18 mouse cellular contexts compared by ENCODE assay signal in genomic region chr15:25093758-25094157, GRCm38 (mm10).
A peak's percentile ranks its signal among the peaks of the same experiment; 100 is the strongest.
DNase-seq lines count a peak whose midpoint lies in the region; ATAC-seq lines count a peak whose summit lies in the region.
"Had no signal": no experiment of that assay in that cellular context is flagged by ENCODE, and none has a peak within 500 bp of the region (broad histone marks: within the 10 kb centered on the region; RNA-seq: fewer than 3 reads in every experiment).

No protein-coding gene starts in this region.

- intact Hi-C loops in left cerebral cortex, postnatal 4 days (cut with DNase I), result no loop called here

- 44% methylated on average over 6 of the region's 6 CpGs for WGBS in hindbrain, embryonic 11.5 days
- WGBS in hindbrain, embryonic 16.5 days, result 20% methylated on average over 6 of the region's 6 CpGs
- 17% methylated on average over 6 of the region's 6 CpGs for WGBS in embryonic facial prominence, embryonic 11.5 days
- 15% methylated on average over 6 of the region's 6 CpGs for WGBS in neural tube, embryonic 15.5 days

- H3K27ac ChIP-seq in hindbrain, embryonic 11.5 days (ENCODE audit: low read depth, low read length), result no peak overlapping the region
- no peak overlapping the region for H3K27ac ChIP-seq in hindbrain, embryonic 16.5 days (ENCODE audit: low read depth, low read length)
- H3K27ac ChIP-seq in embryonic facial prominence, embryonic 11.5 days (replicated peaks; ENCODE audit: low read depth, low read length), result no peak overlapping the region
- H3K27ac ChIP-seq in neural tube, embryonic 15.5 days (replicated peaks), result no peak overlapping the region
- H3K27ac ChIP-seq: embryonic facial prominence, embryonic 13.5 days; limb, embryonic 15.5 days had no signal

- no peaks in the 10 kb centered on the region for H3K27me3 ChIP-seq in hindbrain, embryonic 11.5 days (ENCODE audit: control insufficient read depth, insufficient read depth, low read length)
- no peaks in the 10 kb centered on the region for H3K27me3 ChIP-seq in hindbrain, embryonic 16.5 days (replicated peaks; ENCODE audit: control insufficient read depth, insufficient read depth, low read length)
- no peaks in the 10 kb centered on the region for H3K27me3 ChIP-seq in embryonic facial prominence, embryonic 11.5 days (ENCODE audit: control insufficient read depth, insufficient read depth, low read length)
- no peaks in the 10 kb centered on the region for H3K27me3 ChIP-seq in neural tube, embryonic 15.5 days (replicated peaks)
- H3K27me3 ChIP-seq: embryonic facial prominence, embryonic 13.5 days; limb, embryonic 15.5 days had no signal

- no peaks in the 10 kb centered on the region for H3K36me3 ChIP-seq in hindbrain, embryonic 11.5 days (ENCODE audit: control insufficient read depth, insufficient read depth, low read length)
- no peaks in the 10 kb centered on the region for H3K36me3 ChIP-seq in hindbrain, embryonic 16.5 days (ENCODE audit: control insufficient read depth, insufficient read depth, low read length)
- no peaks in the 10 kb centered on the region for H3K36me3 ChIP-seq in embryonic facial prominence, embryonic 11.5 days (replicated peaks; ENCODE audit: control insufficient read depth, insufficient read depth, low read depth, low read length)
- H3K36me3 ChIP-seq in neural tube, embryonic 15.5 days, result no peaks in the 10 kb centered on the region
- H3K36me3 ChIP-seq: embryonic facial prominence, embryonic 13.5 days; limb, embryonic 15.5 days had no signal

- no peaks in the 10 kb centered on the region for H3K9me3 ChIP-seq in hindbrain, embryonic 11.5 days (ENCODE audit: control insufficient read depth, low read length)
- no peaks in the 10 kb centered on the region for H3K9me3 ChIP-seq in hindbrain, embryonic 16.5 days (ENCODE audit: control insufficient read depth, low read length)
- no peaks in the 10 kb centered on the region for H3K9me3 ChIP-seq in embryonic facial prominence, embryonic 11.5 days (replicated peaks; ENCODE audit: control insufficient read depth, low read length)
- no peaks in the 10 kb centered on the region for H3K9me3 ChIP-seq in neural tube, embryonic 15.5 days (replicated peaks)
- H3K9me3 ChIP-seq: embryonic facial prominence, embryonic 13.5 days; limb, embryonic 15.5 days had no signal

- H3K9ac ChIP-seq in hindbrain, embryonic 11.5 days (ENCODE audit: low read depth, low read length), result no peak overlapping the region
- no peak overlapping the region for H3K9ac ChIP-seq in hindbrain, embryonic 16.5 days (ENCODE audit: low read depth, low read length)
- no peak overlapping the region for H3K9ac ChIP-seq in embryonic facial prominence, embryonic 11.5 days (replicated peaks; ENCODE audit: low read length)
- H3K9ac ChIP-seq in neural tube, embryonic 15.5 days (replicated peaks), result no peak overlapping the region
- H3K9ac ChIP-seq: embryonic facial prominence, embryonic 13.5 days; limb, embryonic 15.5 days; liver, postnatal 0 days had no signal

- peak; percentile 7 for DNase-seq in hindbrain, embryonic 11.5 days (ENCODE audit: low spot score)
- peak; percentile 8 for DNase-seq in embryo, embryonic 10 days (ENCODE audit: low spot score)
- DNase-seq in embryonic facial prominence, embryonic 11.5 days (ENCODE audit: low spot score), result peak; percentile 17
- DNase-seq in layer of hippocampus, adult 11-12 months (ENCODE audit: low spot score), result no peak
- DNase-seq in left cerebral cortex, postnatal 4 days, result no peak
- DNase-seq: adrenal gland, postnatal 10 days; B cell, adult 2 months; cerebellum, adult 9-11 months; gastrocnemius, postnatal 14 days; kidney, adult 8-10 months; kidney, postnatal 36 days; liver, postnatal 0 days; right cerebral cortex, adult 18-20 months; thymus, adult 18-20 months had no signal

- ATAC-seq in hindbrain, embryonic 11.5 days (ENCODE audit: low FRiP score), result no peak
- no peak for ATAC-seq in hindbrain, embryonic 16.5 days
- ATAC-seq in embryonic facial prominence, embryonic 11.5 days (replicated peaks; ENCODE audit: insufficient number of reproducible peaks, low FRiP score, low TSS enrichment, low read depth), result no peak
- ATAC-seq in neural tube, embryonic 15.5 days (ENCODE audit: low FRiP score), result 0 out of 2 replicates have a peak, but pooled peaks have one; percentile 38
- ATAC-seq: liver, postnatal 0 days had no signal

- H3K4me1 ChIP-seq in hindbrain, embryonic 11.5 days (replicated peaks; ENCODE audit: control insufficient read depth, insufficient read depth, low read length), result no peaks in the 10 kb centered on the region
- H3K4me1 ChIP-seq in hindbrain, embryonic 16.5 days (ENCODE audit: control insufficient read depth, insufficient read depth, low read depth, low read length), result no peaks in the 10 kb centered on the region
- H3K4me1 ChIP-seq in embryonic facial prominence, embryonic 11.5 days (ENCODE audit: control insufficient read depth, insufficient read depth, low read length), result no peaks in the 10 kb centered on the region
- H3K4me1 ChIP-seq in neural tube, embryonic 15.5 days, result no peaks in the 10 kb centered on the region
- H3K4me1 ChIP-seq: embryonic facial prominence, embryonic 13.5 days; limb, embryonic 15.5 days had no signal

- H3K4me2 ChIP-seq in hindbrain, embryonic 11.5 days (replicated peaks; ENCODE audit: low read depth, low read length), result no peak overlapping the region
- H3K4me2 ChIP-seq in hindbrain, embryonic 16.5 days (ENCODE audit: low read length), result no peak overlapping the region
- no peak overlapping the region for H3K4me2 ChIP-seq in embryonic facial prominence, embryonic 11.5 days (ENCODE audit: low read depth, low read length)
- H3K4me2 ChIP-seq in neural tube, embryonic 15.5 days, result no peak overlapping the region
- H3K4me2 ChIP-seq: embryonic facial prominence, embryonic 13.5 days; limb, embryonic 15.5 days had no signal

- no peak overlapping the region for H3K4me3 ChIP-seq in hindbrain, embryonic 11.5 days (ENCODE audit: low read depth, low read length)
- no peak overlapping the region for H3K4me3 ChIP-seq in hindbrain, embryonic 16.5 days (ENCODE audit: low read length)
- no peak overlapping the region for H3K4me3 ChIP-seq in embryonic facial prominence, embryonic 11.5 days (ENCODE audit: low read depth, low read length)
- no peak overlapping the region for H3K4me3 ChIP-seq in neural tube, embryonic 15.5 days (replicated peaks)
- H3K4me3 ChIP-seq: embryonic facial prominence, embryonic 13.5 days; limb, embryonic 15.5 days had no signal

Comparison
In these comparisons a context has a peak if more than half of its experiments do, and no peak if none do; other contexts are left out.
1. DNase-seq: peak in hindbrain, embryonic 11.5 days (single experiment), embryo, embryonic 10 days (single experiment) and embryonic facial prominence, embryonic 11.5 days (single experiment); none in layer of hippocampus, adult 11-12 months (single experiment) and left cerebral cortex, postnatal 4 days (single experiment).